Mouse (Mus musculus): ENCODE results near the gene Gm49711.

DNA sequence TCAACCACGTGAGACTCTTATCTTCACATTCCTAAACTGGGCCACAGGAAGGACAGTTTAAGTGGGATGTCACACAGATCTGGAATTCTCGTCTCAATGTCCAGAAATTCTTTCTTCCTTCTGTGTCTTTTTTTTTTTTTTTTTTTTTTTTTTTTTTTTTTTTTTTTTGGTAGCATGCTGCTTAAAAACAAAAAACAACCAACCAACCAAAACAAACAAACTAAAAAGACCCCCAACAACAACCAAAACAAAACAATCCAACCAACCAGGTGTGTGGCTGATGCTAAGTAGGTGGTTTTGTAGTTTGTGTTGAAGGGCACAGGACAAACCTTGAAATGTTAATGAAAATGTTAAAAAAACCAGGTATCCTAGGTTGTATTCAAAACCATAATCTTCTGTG is 1.4 kb upstream of the Gm49711 start:
- TF ChIP-seq CTCF (IDR thresholded peaks at IDR 0.05; ENCODE audit: extremely low read depth, insufficient read depth, low read length) (no peak), POLR2A (IDR thresholded peaks at IDR 0.05; ENCODE audit: extremely low read depth, insufficient read depth, low read length) (no peak)

All from cortical plate, adult 2 months (tissue).